Mouse (Mus musculus): ENCODE measurements at regions not wholly inside any gene's neighbourhood (a gene's known extent, or its start where the extent isn't known, plus 50 kb on each side); places are given as distances from the start of the nearest gene placed in this dataset.

DNA sequence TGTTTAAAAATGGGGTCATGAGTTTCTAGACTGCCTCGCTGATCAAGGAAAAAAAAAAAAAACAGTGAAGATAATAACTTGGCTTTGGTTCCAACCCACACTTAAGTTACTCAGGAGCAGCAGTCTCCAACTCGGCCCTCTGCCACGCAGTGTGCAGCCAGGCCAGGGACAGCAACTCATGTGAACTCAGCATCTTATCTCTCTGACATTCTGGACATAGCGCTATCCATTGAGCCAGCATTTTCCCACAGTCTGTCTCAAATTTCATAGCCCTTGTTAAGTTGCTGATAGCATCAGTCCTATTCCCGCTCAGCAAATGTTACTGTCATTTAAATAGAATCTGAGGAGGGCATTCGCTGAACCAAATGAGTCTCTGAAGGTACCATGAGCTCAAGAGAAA lies 102.2 kb downstream of the Ndfip2 start:
- no peak overlapping the region for H3K27ac ChIP-seq (ENCODE audit: control insufficient read depth, low read depth, low read length)
- TF ChIP-seq GATA1 (IDR thresholded peaks at IDR 0.05; ENCODE audit: low read depth, low read length) (0 out of 2 replicates have a peak, but pooled peaks have one; percentile 32), ZNF384 (IDR thresholded peaks at IDR 0.05; ENCODE audit: low read depth, low read length) (peak; percentile 38; the same call in 1 of the 2 replicates), NRF1 (IDR thresholded peaks at IDR 0.05; ENCODE audit: insufficient read depth, low read depth, low read length, poor library complexity, severe bottlenecking) (no peak)
- H3K79me2 ChIP-seq (ENCODE audit: control insufficient read depth, insufficient read depth, low read length, poor library complexity): no peaks in the 10 kb centered on the region
- DNase-seq (ENCODE audit: low read depth, low spot score): peak; percentile 44
- no peak overlapping the region for H3K9ac ChIP-seq (ENCODE audit: control insufficient read depth, low read depth, low read length, poor library complexity, severe bottlenecking)
- H3K4me1 ChIP-seq (ENCODE audit: control insufficient read depth in 1 of 2, insufficient read depth in 2 of 2, low read length in 2 of 2): peaks cover 0 to 4% of the 10 kb centered on the region in 2 experiments; a peak in 1 of 4 replicates
- peaks cover 0 to 8% of the 10 kb centered on the region in 2 experiments; a peak in 2 of 4 replicates for H3K36me3 ChIP-seq (ENCODE audit: control insufficient read depth in 1 of 2, insufficient read depth in 2 of 2, low read length in 2 of 2)
- no peak overlapping the region for H3K4me3 ChIP-seq (ENCODE audit: control insufficient read depth in 1 of 2, insufficient read depth in 1 of 2, low read depth in 2 of 2, low read length in 2 of 2)
- no peaks in the 10 kb centered on the region for H3K27me3 ChIP-seq (ENCODE audit: control insufficient read depth in 1 of 2, insufficient read depth in 2 of 2, low read length in 2 of 2)
- no peaks in the 10 kb centered on the region for H3K9me3 ChIP-seq (replicated peaks; ENCODE audit: insufficient read depth, low read length)

- H3K27ac ChIP-seq (ENCODE audit: control insufficient read depth, low read depth, low read length): no peak overlapping the region
- peaks cover 0 to 4% of the 10 kb centered on the region in 2 experiments; a peak in 1 of 4 replicates for H3K4me1 ChIP-seq (ENCODE audit: control insufficient read depth in 1 of 2, insufficient read depth in 2 of 2, low read length in 2 of 2)
- H3K36me3 ChIP-seq (ENCODE audit: control insufficient read depth in 1 of 2, insufficient read depth in 2 of 2, low read length in 2 of 2): peaks cover 0 to 8% of the 10 kb centered on the region in 2 experiments; a peak in 2 of 4 replicates
- peak; percentile 26 for DNase-seq (ENCODE audit: low read depth, low spot score)
- no peaks in the 10 kb centered on the region for H3K27me3 ChIP-seq (ENCODE audit: control insufficient read depth in 1 of 2, insufficient read depth in 2 of 2, low read length in 2 of 2)
- H3K79me2 ChIP-seq (ENCODE audit: control insufficient read depth, insufficient read depth, low read length, poor library complexity): no peaks in the 10 kb centered on the region
- H3K9me3 ChIP-seq (replicated peaks; ENCODE audit: insufficient read depth, low read length): no peaks in the 10 kb centered on the region
- H3K9ac ChIP-seq (ENCODE audit: control insufficient read depth, low read depth, low read length, poor library complexity, severe bottlenecking): no peak overlapping the region
- TF ChIP-seq POLR2AphosphoS5 (IDR thresholded peaks at IDR 0.05; ENCODE audit: borderline replicate concordance, low read depth, low read length): no peak
- no peak for TF ChIP-seq MAFK (IDR thresholded peaks at IDR 0.05; ENCODE audit: borderline replicate concordance, low read depth, low read length)
- TF ChIP-seq MAX (IDR thresholded peaks at IDR 0.05; ENCODE audit: low read length): peak; percentile 59; the same call in 1 of the 2 replicates
- no peak for TF ChIP-seq NRF1 (IDR thresholded peaks at IDR 0.05; ENCODE audit: insufficient read depth, low read depth, low read length, poor library complexity, severe bottlenecking)
- TF ChIP-seq MYC (IDR thresholded peaks at IDR 0.05; ENCODE audit: low read depth, low read length): peak; percentile 48; the same call in 1 of the 2 replicates
- TF ChIP-seq CHD2 (IDR thresholded peaks at IDR 0.05; ENCODE audit: low read length): no peak
- TF ChIP-seq E2F4 (IDR thresholded peaks at IDR 0.05; ENCODE audit: borderline replicate concordance, low read depth, low read length): no peak
- TF ChIP-seq TCF12 (IDR thresholded peaks at IDR 0.05; ENCODE audit: low read depth, low read length): no peak
- TF ChIP-seq MAZ (IDR thresholded peaks at IDR 0.05; ENCODE audit: low read depth, low read length): no peak
- no peak for TF ChIP-seq GABPA (IDR thresholded peaks at IDR 0.05; ENCODE audit: low read depth, low read length)
- peak; percentile 32; the same call in 1 of the 2 replicates for TF ChIP-seq USF1 (IDR thresholded peaks at IDR 0.05; ENCODE audit: low read depth, low read length)
- TF ChIP-seq ZKSCAN1 (IDR thresholded peaks at IDR 0.05; ENCODE audit: low read depth, low read length): no peak
- no peak for TF ChIP-seq KAT2A (conservative IDR thresholded peaks at IDR 0.05; ENCODE audit: low read depth, low read length)
- no peak for TF ChIP-seq ETS1 (IDR thresholded peaks at IDR 0.05; ENCODE audit: low read depth, low read length)
- no peak overlapping the region for H3K4me3 ChIP-seq (ENCODE audit: control insufficient read depth in 1 of 2, insufficient read depth in 1 of 2, low read depth in 2 of 2, low read length in 2 of 2)
Observed at GRCm38 (mm10) chr14:105359829-105360228, 101.5 kb downstream of the Ndfip2 start.
